Comparison of ENCODE assay signal across 8 mouse cellular contexts in the genomic region with DNA sequence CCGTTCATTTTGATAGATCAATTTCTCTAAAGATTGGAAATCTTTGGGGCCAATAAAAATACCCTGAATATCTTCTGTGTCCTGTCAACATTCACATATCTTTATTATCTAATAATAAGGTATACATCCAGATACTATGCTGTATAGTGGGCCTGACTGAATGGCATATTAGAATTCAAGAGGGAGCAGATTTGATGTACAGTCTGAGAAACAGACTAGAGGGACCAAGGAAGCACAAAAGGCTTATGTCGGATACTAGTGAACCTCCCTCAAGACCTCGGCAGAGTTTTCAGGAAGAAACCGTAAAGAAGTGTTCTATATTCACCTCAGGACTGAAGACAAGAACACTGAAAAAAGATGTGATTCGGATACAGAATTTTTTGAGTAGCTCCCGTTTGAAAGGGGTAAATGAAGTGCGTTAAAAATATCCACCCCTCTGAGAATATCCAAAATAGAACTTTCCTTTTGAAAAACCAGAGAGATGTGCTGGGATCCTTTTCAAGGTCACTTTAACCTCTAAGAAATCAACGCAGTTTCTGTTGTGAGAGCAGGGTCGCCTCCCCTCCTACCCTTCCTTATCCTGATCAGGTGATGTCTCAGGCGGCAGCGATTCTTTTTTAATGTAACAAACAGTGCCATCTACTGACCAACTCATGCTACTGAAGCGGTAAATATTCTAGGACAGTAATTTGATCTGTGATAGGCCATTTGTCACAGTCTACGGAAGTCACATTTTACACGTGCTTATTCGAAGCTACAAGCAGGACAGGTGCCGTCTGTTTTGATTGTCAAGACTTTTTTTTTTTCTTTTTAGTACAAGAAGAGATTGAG.
DNase-seq lines count a peak whose midpoint lies in the region; ATAC-seq and TF ChIP-seq lines count a peak whose summit lies in the region.

No protein-coding gene starts in this region.

- ATAC-seq in intestine, embryonic 15.5 days = peak; percentile 67
- peak; percentile 87 for ATAC-seq in midbrain, embryonic 11.5 days (ENCODE audit: low FRiP score)

- no peaks in the 10 kb centered on the region for H3K9me3 ChIP-seq in intestine, embryonic 15.5 days
- H3K9me3 ChIP-seq in midbrain, embryonic 11.5 days (ENCODE audit: control insufficient read depth, low read length) = no peaks in the 10 kb centered on the region

- TF ChIP-seq CTCF in thymus, adult 2 months (IDR thresholded peaks at IDR 0.05; ENCODE audit: borderline replicate concordance, control insufficient read depth, extremely low read depth, insufficient read depth, low read length, poor library complexity) = no peak

- 0 out of 2 replicates have a peak overlapping the region, but pooled peaks have one; percentile 8 for H3K4me2 ChIP-seq in intestine, embryonic 15.5 days (replicated peaks)
- H3K4me2 ChIP-seq in midbrain, embryonic 11.5 days = no peak overlapping the region; the same call in 1 of the 2 replicates

- no peaks in the 10 kb centered on the region for H3K27me3 ChIP-seq in thymus, adult 2 months (ENCODE audit: control insufficient read depth, insufficient read depth, low read length)
- no peaks in the 10 kb centered on the region for H3K27me3 ChIP-seq in intestine, embryonic 15.5 days (replicated peaks)
- H3K27me3 ChIP-seq in midbrain, embryonic 11.5 days (ENCODE audit: control insufficient read depth, insufficient read depth, low read length) = no peaks in the 10 kb centered on the region

- H3K9ac ChIP-seq in intestine, embryonic 15.5 days = no peak overlapping the region
- no peak overlapping the region for H3K9ac ChIP-seq in midbrain, embryonic 11.5 days (ENCODE audit: low read length)

- H3K27ac ChIP-seq in thymus, adult 2 months (ENCODE audit: control insufficient read depth, insufficient read depth, low read length) = no peak overlapping the region
- H3K27ac ChIP-seq in intestine, embryonic 15.5 days = no peak overlapping the region
- no peak overlapping the region for H3K27ac ChIP-seq in midbrain, embryonic 11.5 days (ENCODE audit: low read depth, low read length)

- peak; percentile 16 for DNase-seq in thymus, adult 2 months
- DNase-seq in thymus, postnatal 36 days = no peak
- DNase-seq in cerebellum, postnatal 36 days = peak; percentile 10 to 61
- DNase-seq in gastrocnemius, postnatal 14 days = peak; percentile 15
- DNase-seq in left cerebral cortex, adult 8-10 months (ENCODE audit: low spot score in 2 of 2) = peak; percentile 14
- DNase-seq in midbrain, embryonic 11.5 days (ENCODE audit: low spot score, missing footprints) = peak; percentile 92
- peak; percentile 7 to 41 for DNase-seq in right cerebral cortex, postnatal 36 days (ENCODE audit: low spot score in 2 of 2)

- no peak for TF ChIP-seq POLR2A in thymus, adult 2 months (IDR thresholded peaks at IDR 0.05; ENCODE audit: control insufficient read depth, extremely low read depth, insufficient read depth, low read length, poor library complexity)

- no peak overlapping the region for H3K4me3 ChIP-seq in thymus, adult 2 months (ENCODE audit: control insufficient read depth, insufficient read depth, low read length)
- H3K4me3 ChIP-seq in intestine, embryonic 15.5 days (replicated peaks) = no peak overlapping the region
- no peak overlapping the region for H3K4me3 ChIP-seq in midbrain, embryonic 11.5 days (ENCODE audit: low read depth, low read length)

- WGBS in thymus, adult 2 months = 28% methylated on average over 16 of the region's 16 CpGs
- 30% methylated on average over 16 of the region's 16 CpGs for WGBS in intestine, embryonic 15.5 days
- WGBS in midbrain, embryonic 11.5 days = 29% methylated on average over 16 of the region's 16 CpGs

- intact Hi-C loops in gastrocnemius, postnatal 14 days (cut with DNase I; ENCODE audit: low total_unique reads) = loop anchor here (5.0 kb wide), 1 partner anchor 629 kb away; no protein-coding TSS in a partner anchor

- H3K4me1 ChIP-seq in thymus, adult 2 months (replicated peaks; ENCODE audit: control insufficient read depth, insufficient read depth, low read length) = no peaks in the 10 kb centered on the region
- H3K4me1 ChIP-seq in intestine, embryonic 15.5 days (replicated peaks) = no peaks in the 10 kb centered on the region
- H3K4me1 ChIP-seq in midbrain, embryonic 11.5 days (ENCODE audit: control insufficient read depth, insufficient read depth, low read length) = no peaks in the 10 kb centered on the region

- H3K36me3 ChIP-seq in thymus, adult 2 months (ENCODE audit: control insufficient read depth, insufficient read depth, low read length) = no peaks in the 10 kb centered on the region
- H3K36me3 ChIP-seq in intestine, embryonic 15.5 days = no peaks in the 10 kb centered on the region
- H3K36me3 ChIP-seq in midbrain, embryonic 11.5 days (ENCODE audit: control insufficient read depth, insufficient read depth, low read length) = no peaks in the 10 kb centered on the region

Comparison
In these comparisons a context has a peak if more than half of its experiments do, and no peak if none do; other contexts are left out.
1. DNase-seq: peak in thymus, adult 2 months (single experiment), cerebellum, postnatal 36 days (2 of 2), gastrocnemius, postnatal 14 days (single experiment), left cerebral cortex, adult 8-10 months (2 of 2), midbrain, embryonic 11.5 days (single experiment) and right cerebral cortex, postnatal 36 days (2 of 2); none in thymus, postnatal 36 days (0 of 2).